Mouse (Mus musculus) embryonic facial prominence, embryonic 13.5 days (tissue): ENCODE measurements around the gene Sppl2c. TPM values are rescaled to one million over a fixed set of nuclear protein-coding genes. Genes with fewer than 3 reads are reported as not detected.

ENCODE experiments used
- ATAC-seq: fragments of 200-750 bp; cut with Nextera tagmentation; 2 replicates; pipeline ENCODE4 v1.8.0; 2017; ENCODE audit warnings: low read depth; ENCODE audit not compliant: insufficient number of reproducible peaks, insufficient read depth, low FRiP score, low TSS enrichment
- H3K27ac ChIP-seq: fragments of 300-500 bp; sonication (generic); 2 replicates; pipeline ENCODE4 v1.5.1; 2015; ENCODE audit warnings: moderate library complexity, mild to moderate bottlenecking, inconsistent platforms
- H3K27me3 ChIP-seq: fragments of 300-500 bp; sonication (generic); 2 replicates; pipeline ENCODE4 v1.6.1; 2015; ENCODE audit warnings: mild to moderate bottlenecking, inconsistent platforms
- H3K36me3 ChIP-seq: fragments of 300-500 bp; sonication (generic); 2 replicates; pipeline ENCODE4 v1.6.1; 2015; ENCODE audit warnings: mild to moderate bottlenecking, inconsistent platforms
- H3K4me1 ChIP-seq: fragments of 300-500 bp; sonication (generic); 2 replicates; pipeline ENCODE4 v1.6.1; 2015; ENCODE audit warnings: inconsistent platforms
- H3K4me2 ChIP-seq: fragments of 300-500 bp; sonication (generic); 2 replicates; pipeline ENCODE4 v1.6.1; 2015; ENCODE audit warnings: moderate library complexity, mild to moderate bottlenecking, inconsistent platforms
- H3K4me3 ChIP-seq: fragments of 300-500 bp; sonication (generic); 2 replicates; pipeline ENCODE4 v1.5.1; 2015; ENCODE audit warnings: mild to moderate bottlenecking, inconsistent platforms
- H3K9ac ChIP-seq: fragments of 300-500 bp; sonication (generic); 2 replicates; pipeline ENCODE4 v1.6.1; 2015; ENCODE audit warnings: mild to moderate bottlenecking, inconsistent platforms
- H3K9me3 ChIP-seq: fragments of 300-500 bp; sonication (generic); 2 replicates; pipeline ENCODE4 v1.6.1; 2016; ENCODE audit warnings: inconsistent platforms
- WGBS: fragments of 180-500 bp; shearing (Covaris S2); methylation state at CpG from one replicate; pipeline ENCODE4 v1.1.7; 2015; ENCODE audit warnings: mixed read lengths; 5-methylcytosine and 5-hydroxymethylcytosine counted together
- polyA plus RNA-seq: library from polyadenylated mRNA; unstranded; fragments of >200 nt; fragmentation: Nextera tagmentation; extraction: Ambion mirVana; gene quantifications from 2 replicates; pipeline ENCODE4 v1.2.1, GENCODE M21; 2015

The Sppl2c gene
- polyA plus RNA-seq, 1 experiment from 2014 or later = not detected

- Histone ChIP-seq H3K27ac (no peak within 1 kb of the TSS), H3K4me1 (peaks cover 36% of the 10 kb centered on the region), H3K9me3 (no peaks in the 10 kb centered on the region), H3K9ac (peak within 1 kb of the TSS; percentile 72), H3K4me2 (peak within 1 kb of the TSS; percentile 100), H3K36me3 (no peaks in the 10 kb centered on the region), H3K27me3 (peaks cover 58% of the 10 kb centered on the region), H3K4me3 (peak within 1 kb of the TSS; percentile 61)
- WGBS = under 1% methylated on average over 68 of the region's 94 CpGs
- peak; percentile 84 for ATAC-seq
Measured at GRCm38 (mm10) chr11:104231041-104231911, 45.1 kb downstream of the Sppl2c start, which contains the start of gene Mapt. Gene Mapt (plus strand): TSS chr11:104231390.

GRCm38 (mm10) chr11:104232141-104233061 is 46.3 kb downstream of the Sppl2c start:
- Histone ChIP-seq H3K36me3 (no peaks in the 10 kb centered on the region), H3K4me3 (peak overlapping the region; percentile 61), H3K9me3 (no peaks in the 10 kb centered on the region), H3K4me1 (peaks cover 42% of the 10 kb centered on the region), H3K27me3 (peaks cover 66% of the 10 kb centered on the region), H3K27ac (no peak overlapping the region), H3K4me2 (peak overlapping the region; percentile 100), H3K9ac (peak overlapping the region; percentile 67)
- ATAC-seq = peak; percentile 17; the same call in 1 of the 2 replicates
- under 1% methylated on average over 72 of the region's 72 CpGs for WGBS

DNA sequence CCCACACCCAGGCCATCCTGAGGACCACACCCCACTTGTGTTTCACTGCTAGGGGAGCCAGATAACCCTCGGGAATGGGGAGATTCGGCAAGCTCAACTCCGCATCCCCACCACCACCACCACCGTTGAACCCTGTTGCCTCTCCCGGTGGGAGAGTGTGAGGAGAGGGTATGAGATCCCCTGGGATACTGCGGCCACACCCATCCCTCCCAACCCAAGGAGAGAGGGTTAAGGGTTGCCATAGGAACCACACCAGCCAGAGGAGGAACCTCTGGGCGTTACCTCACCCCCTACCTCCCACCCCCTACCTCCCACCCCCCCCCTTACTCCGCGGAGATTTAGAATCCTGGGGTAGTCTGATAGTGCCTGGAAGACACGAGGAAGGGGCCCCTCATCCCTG is 47.0 kb downstream of the Sppl2c start:
- Histone ChIP-seq H3K27me3 (peaks cover 66% of the 10 kb centered on the region), H3K27ac (no peak overlapping the region), H3K9ac (no peak overlapping the region), H3K9me3 (no peaks in the 10 kb centered on the region), H3K4me3 (peak overlapping the region; percentile 61), H3K36me3 (no peaks in the 10 kb centered on the region), H3K4me1 (peaks cover 42% of the 10 kb centered on the region), H3K4me2 (peak overlapping the region; percentile 100)
- 3% methylated on average over 10 of the region's 10 CpGs for WGBS
- no peak for ATAC-seq

- Histone ChIP-seq H3K27ac (no peak overlapping the region), H3K27me3 (peaks cover 66% of the 10 kb centered on the region)
Measured at GRCm38 (mm10) chr11:104233574-104234206, 47.6 kb downstream of the Sppl2c start.

GRCm38 (mm10) chr11:104234680-104235079 is 48.6 kb downstream of the Sppl2c start:
- H3K9me3 ChIP-seq = no peaks in the 10 kb centered on the region
- peaks cover 66% of the 10 kb centered on the region for H3K27me3 ChIP-seq
- peaks cover 42% of the 10 kb centered on the region for H3K4me1 ChIP-seq
- ATAC-seq = no peak
- no peak overlapping the region for H3K4me3 ChIP-seq
- no peaks in the 10 kb centered on the region for H3K36me3 ChIP-seq
- no peak overlapping the region for H3K9ac ChIP-seq
- 31% methylated on average over 6 of the region's 6 CpGs for WGBS
- H3K4me2 ChIP-seq = no peak overlapping the region
- no peak overlapping the region for H3K27ac ChIP-seq

More at GRCm38 (mm10) chr11:104233574-104234206, 47.6 kb downstream of the Sppl2c start:
- H3K36me3 ChIP-seq = no peaks in the 10 kb centered on the region
- peaks cover 42% of the 10 kb centered on the region for H3K4me1 ChIP-seq
- 0 out of 2 replicates have a peak overlapping the region, but pooled peaks have one; percentile 6 for H3K9ac ChIP-seq
- ATAC-seq = no peak
- H3K4me2 ChIP-seq = peak overlapping the region; percentile 22; the same call in 1 of the 2 replicates
- 3% methylated on average over 30 of the region's 30 CpGs for WGBS
- 0 out of 2 replicates have a peak overlapping the region, but pooled peaks have one; percentile 7 for H3K4me3 ChIP-seq
- H3K9me3 ChIP-seq = no peaks in the 10 kb centered on the region

- WGBS = 79% methylated on average over 2 of the region's 2 CpGs
- H3K4me2 ChIP-seq = no peak overlapping the region
- H3K9me3 ChIP-seq = no peaks in the 10 kb centered on the region
- H3K36me3 ChIP-seq = no peaks in the 10 kb centered on the region
- peaks cover 35% of the 10 kb centered on the region for H3K4me1 ChIP-seq
- H3K9ac ChIP-seq = no peak overlapping the region
- H3K27ac ChIP-seq = no peak overlapping the region
- peaks cover 57% of the 10 kb centered on the region for H3K27me3 ChIP-seq
- H3K4me3 ChIP-seq = no peak overlapping the region
- no peak for ATAC-seq
Measured at GRCm38 (mm10) chr11:104235881-104236280, 49.8 kb downstream of the Sppl2c start.

- Histone ChIP-seq H3K4me2 (no peak overlapping the region), H3K27ac (no peak overlapping the region), H3K27me3 (peaks cover 48% of the 10 kb centered on the region), H3K4me3 (no peak overlapping the region), H3K36me3 (no peaks in the 10 kb centered on the region), H3K9me3 (no peaks in the 10 kb centered on the region), H3K9ac (no peak overlapping the region), H3K4me1 (peaks cover 27% of the 10 kb centered on the region)
- no peak for ATAC-seq
- WGBS = 60% methylated on average over 7 of the region's 7 CpGs
Measured at GRCm38 (mm10) chr11:104237226-104237625, 51.1 kb downstream of the Sppl2c start.

GRCm38 (mm10) chr11:104237958-104238747 is 52.0 kb downstream of the Sppl2c start:
- peaks cover 39% of the 10 kb centered on the region for H3K27me3 ChIP-seq
- no peak overlapping the region for H3K9ac ChIP-seq
- no peak overlapping the region for H3K27ac ChIP-seq
- H3K4me2 ChIP-seq = no peak overlapping the region
- peaks cover 18% of the 10 kb centered on the region for H3K4me1 ChIP-seq
- no peak overlapping the region for H3K4me3 ChIP-seq
- WGBS = 68% methylated on average over 13 of the region's 13 CpGs
- no peaks in the 10 kb centered on the region for H3K9me3 ChIP-seq
- no peaks in the 10 kb centered on the region for H3K36me3 ChIP-seq
- no peak for ATAC-seq
